Mouse (Mus musculus): Measurements from ENCODE around the gene 4930451I11Rik. TPM values are rescaled to one million over a fixed set of nuclear protein-coding genes. Genes with fewer than 3 reads are reported as not detected.

The 4930451I11Rik gene
- not detected in 2 replicates for polyA plus RNA-seq (2015; fragmentation: Nextera tagmentation; extraction: Ambion mirVana)

GRCm38 (mm10) chr7:126831539-126831938 is at the start of gene 4930451I11Rik:
Gene 4930451I11Rik (minus strand): TSS chr7:126831639.
- H3K4me2 ChIP-seq: peak within 1 kb of the TSS; percentile 54
- 58% methylated on average over 5 of the region's 5 CpGs for WGBS
- peaks cover 33% of the 10 kb centered on the region for H3K4me1 ChIP-seq (replicated peaks)
- peak within 1 kb of the TSS; percentile 49; the same call in 1 of the 2 replicates for H3K9ac ChIP-seq
- no peak for ATAC-seq (ENCODE audit: low FRiP score)
- H3K27me3 ChIP-seq: no peaks in the 10 kb centered on the region
- peak within 1 kb of the TSS; percentile 31 for H3K4me3 ChIP-seq
- no peaks in the 10 kb centered on the region for H3K9me3 ChIP-seq
- peaks cover 24% of the 10 kb centered on the region for H3K36me3 ChIP-seq
- H3K27ac ChIP-seq: peak within 1 kb of the TSS; percentile 24; the same call in 1 of the 2 replicates

- Histone ChIP-seq H3K27ac (peak overlapping the region; percentile 23; the same call in 1 of the 2 replicates), H3K27me3 (no peaks in the 10 kb centered on the region), H3K4me3 (peak overlapping the region; percentile 92; the same call in 1 of the 2 replicates), H3K36me3 (peaks cover 45% of the 10 kb centered on the region), H3K9ac (peak overlapping the region; percentile 96; the same call in 1 of the 2 replicates), H3K9me3 (no peaks in the 10 kb centered on the region), H3K4me2 (peak overlapping the region; percentile 100), H3K4me1 (replicated peaks) (peaks cover 40% of the 10 kb centered on the region)
- WGBS: 87% methylated on average over 6 of the region's 6 CpGs
- no peak for ATAC-seq (ENCODE audit: low FRiP score)
These were observed 49.6 kb upstream of the 4930451I11Rik start for GRCm38 (mm10) chr7:126881040-126881439.

- H3K9me3 ChIP-seq: no peaks in the 10 kb centered on the region
- no peak overlapping the region for H3K9ac ChIP-seq
- no peak overlapping the region for H3K4me2 ChIP-seq
- no peak overlapping the region for H3K4me3 ChIP-seq
- peaks cover 24% of the 10 kb centered on the region for H3K4me1 ChIP-seq (replicated peaks)
- H3K27ac ChIP-seq: no peak overlapping the region
- whole genome bisulfite sequencing: 97% methylated on average over 1 of the region's 1 CpGs
- ATAC-seq (ENCODE audit: low FRiP score): no peak
- H3K27me3 ChIP-seq: no peaks in the 10 kb centered on the region
- H3K36me3 ChIP-seq: peaks cover 83% of the 10 kb centered on the region
These were observed 45.8 kb upstream of the 4930451I11Rik start for GRCm38 (mm10) chr7:126877239-126877638.

GRCm38 (mm10) chr7:126870520-126870891 is 39.1 kb upstream of the 4930451I11Rik start:
- no peak overlapping the region for H3K4me2 ChIP-seq
- H3K9me3 ChIP-seq: no peaks in the 10 kb centered on the region
- peaks cover 100% of the 10 kb centered on the region for H3K36me3 ChIP-seq
- H3K27ac ChIP-seq: no peak overlapping the region
- ATAC-seq (ENCODE audit: low FRiP score): no peak
- no peaks in the 10 kb centered on the region for H3K4me1 ChIP-seq (replicated peaks)
- H3K4me3 ChIP-seq: no peak overlapping the region
- 100% methylated on average over 2 of the region's 2 CpGs for WGBS
- H3K27me3 ChIP-seq: no peaks in the 10 kb centered on the region
- no peak overlapping the region for H3K9ac ChIP-seq

GRCm38 (mm10) chr7:126869780-126870519 is 38.5 kb upstream of the 4930451I11Rik start:
- H3K4me3 ChIP-seq: no peak overlapping the region
- H3K9me3 ChIP-seq: no peaks in the 10 kb centered on the region
- H3K27ac ChIP-seq: no peak overlapping the region
- no peak overlapping the region for H3K4me2 ChIP-seq
- ATAC-seq (ENCODE audit: low FRiP score): no peak
- no peaks in the 10 kb centered on the region for H3K27me3 ChIP-seq
- H3K36me3 ChIP-seq: peaks cover 100% of the 10 kb centered on the region
- WGBS: 88% methylated on average over 23 of the region's 23 CpGs
- H3K9ac ChIP-seq: no peak overlapping the region
- H3K4me1 ChIP-seq (replicated peaks): no peaks in the 10 kb centered on the region

- 89% methylated on average over 12 of the region's 12 CpGs for WGBS
- H3K27ac ChIP-seq: no peak overlapping the region
- no peaks in the 10 kb centered on the region for H3K9me3 ChIP-seq
- no peak overlapping the region for H3K4me3 ChIP-seq
- peaks cover 94% of the 10 kb centered on the region for H3K36me3 ChIP-seq
- no peak overlapping the region for H3K9ac ChIP-seq
- no peak for ATAC-seq (ENCODE audit: low FRiP score)
- no peaks in the 10 kb centered on the region for H3K27me3 ChIP-seq
- H3K4me2 ChIP-seq: no peak overlapping the region
- peaks cover 16% of the 10 kb centered on the region for H3K4me1 ChIP-seq (replicated peaks)
These were observed 36.6 kb upstream of the 4930451I11Rik start for GRCm38 (mm10) chr7:126868003-126868402.

- H3K27me3 ChIP-seq: no peaks in the 10 kb centered on the region
- WGBS: 88% methylated on average over 2 of the region's 2 CpGs
- peaks cover 89% of the 10 kb centered on the region for H3K36me3 ChIP-seq
- no peak overlapping the region for H3K9ac ChIP-seq
- peaks cover 21% of the 10 kb centered on the region for H3K4me1 ChIP-seq (replicated peaks)
- H3K4me2 ChIP-seq: no peak overlapping the region
- no peak for ATAC-seq (ENCODE audit: low FRiP score)
- H3K9me3 ChIP-seq: no peaks in the 10 kb centered on the region
- H3K27ac ChIP-seq: no peak overlapping the region
- no peak overlapping the region for H3K4me3 ChIP-seq
These were observed 36.1 kb upstream of the 4930451I11Rik start for GRCm38 (mm10) chr7:126867534-126867933.

GRCm38 (mm10) chr7:126863791-126864190 is 32.4 kb upstream of the 4930451I11Rik start:
- peaks cover 31% of the 10 kb centered on the region for H3K4me1 ChIP-seq (replicated peaks)
- peak overlapping the region; percentile 66 for H3K4me3 ChIP-seq
- H3K27me3 ChIP-seq: no peaks in the 10 kb centered on the region
- H3K27ac ChIP-seq: 0 out of 2 replicates have a peak overlapping the region, but pooled peaks have one; percentile 23
- ATAC-seq (ENCODE audit: low FRiP score): no peak
- H3K36me3 ChIP-seq: peaks cover 56% of the 10 kb centered on the region
- H3K9ac ChIP-seq: peak overlapping the region; percentile 78
- 60% methylated on average over 6 of the region's 6 CpGs for WGBS
- peak overlapping the region; percentile 87 for H3K4me2 ChIP-seq
- H3K9me3 ChIP-seq: no peaks in the 10 kb centered on the region

- peak; percentile 82 for ATAC-seq (ENCODE audit: low FRiP score)
- H3K36me3 ChIP-seq: peaks cover 55% of the 10 kb centered on the region
- under 1% methylated on average over 41 of the region's 41 CpGs for WGBS
- H3K27ac ChIP-seq: peak within 1 kb of the TSS; percentile 86
- H3K4me2 ChIP-seq: peak within 1 kb of the TSS; percentile 87
- H3K9ac ChIP-seq: peak within 1 kb of the TSS; percentile 78
- no peaks in the 10 kb centered on the region for H3K27me3 ChIP-seq
- H3K4me3 ChIP-seq: peak within 1 kb of the TSS; percentile 66
- peaks cover 31% of the 10 kb centered on the region for H3K4me1 ChIP-seq (replicated peaks)
- no peaks in the 10 kb centered on the region for H3K9me3 ChIP-seq
These were observed 30.8 kb upstream of the 4930451I11Rik start, which contains the start of gene Ino80e for GRCm38 (mm10) chr7:126862147-126862784. Gene Ino80e (minus strand): TSS chr7:126862377.

GRCm38 (mm10) chr7:126861429-126862130 is 30.1 kb upstream of the 4930451I11Rik start, which contains the start of gene Hirip3:
Gene Hirip3 (plus strand): TSS chr7:126861972.
- Histone ChIP-seq H3K27ac (peak within 1 kb of the TSS; percentile 86), H3K4me3 (peak within 1 kb of the TSS; percentile 66), H3K9ac (peak within 1 kb of the TSS; percentile 78), H3K36me3 (peaks cover 55% of the 10 kb centered on the region), H3K4me2 (peak within 1 kb of the TSS; percentile 87), H3K4me1 (replicated peaks) (peaks cover 31% of the 10 kb centered on the region), H3K27me3 (no peaks in the 10 kb centered on the region), H3K9me3 (no peaks in the 10 kb centered on the region)
- WGBS: 4% methylated on average over 42 of the region's 42 CpGs
- peak; percentile 88 for ATAC-seq (ENCODE audit: low FRiP score)

- H3K9me3 ChIP-seq: no peaks in the 10 kb centered on the region
- no peak for ATAC-seq (ENCODE audit: low FRiP score)
- H3K27me3 ChIP-seq: no peaks in the 10 kb centered on the region
- peak overlapping the region; percentile 78 for H3K9ac ChIP-seq
- peaks cover 31% of the 10 kb centered on the region for H3K4me1 ChIP-seq (replicated peaks)
- H3K4me2 ChIP-seq: peak overlapping the region; percentile 87
- peak overlapping the region; percentile 86; the same call in 1 of the 2 replicates for H3K27ac ChIP-seq
- H3K36me3 ChIP-seq: peaks cover 55% of the 10 kb centered on the region
- WGBS: 78% methylated on average over 5 of the region's 5 CpGs
- peak overlapping the region; percentile 66 for H3K4me3 ChIP-seq
These were observed 29.5 kb upstream of the 4930451I11Rik start for GRCm38 (mm10) chr7:126860987-126861386.

All from hindbrain, embryonic 13.5 days (tissue).